Mouse (Mus musculus) forebrain, embryonic 14.5 days (tissue): ENCODE data around the gene Brip1. TPM values are rescaled to one million over a fixed set of nuclear protein-coding genes. Genes with fewer than 3 reads are reported as not detected.

Experiments
- ATAC-seq: fragments of 200-750 bp; cut with Nextera tagmentation; 2 replicates; pipeline ENCODE4 v1.8.0; 2017; ENCODE audit warnings: mild to moderate bottlenecking, moderate library complexity
- DNase-seq: peaks from one replicate; pipeline ENCODE4 v3.0.0-alpha.2; 2015; ENCODE audit warnings: low spot score
- H3K27ac ChIP-seq: fragments of 300-500 bp; sonication (generic); 2 replicates; pipeline ENCODE4 v1.5.1; 2014; ENCODE audit warnings: low read depth, mild to moderate bottlenecking, control low read depth, low read length, moderate library complexity
- H3K27me3 ChIP-seq: fragments of 300-500 bp; sonication (generic); replicated peaks from 2 replicates; pipeline ENCODE4 v1.6.1; 2014; ENCODE audit warnings: low read length, control low read depth, mixed read lengths; ENCODE audit not compliant: control insufficient read depth, insufficient read depth
- H3K36me3 ChIP-seq: fragments of 300-500 bp; sonication (generic); 2 replicates; pipeline ENCODE4 v1.6.1; 2014; ENCODE audit warnings: low read length, control low read depth; ENCODE audit not compliant: control insufficient read depth, insufficient read depth
- H3K4me1 ChIP-seq: fragments of 300-500 bp; sonication (generic); 2 replicates; pipeline ENCODE4 v1.6.1; 2014; ENCODE audit warnings: antibody characterized with exemption, low read length, control low read depth; ENCODE audit not compliant: control insufficient read depth, insufficient read depth
- H3K4me2 ChIP-seq: fragments of 300-500 bp; sonication (generic); 2 replicates; pipeline ENCODE4 v1.6.1; 2014; ENCODE audit warnings: mild to moderate bottlenecking, control low read depth, low read length
- H3K4me3 ChIP-seq: fragments of 300-500 bp; sonication (generic); 2 replicates; pipeline ENCODE4 v1.5.1; 2014; ENCODE audit warnings: low read depth, low read length, control low read depth
- H3K9ac ChIP-seq: fragments of 300-500 bp; sonication (generic); 2 replicates; pipeline ENCODE4 v1.6.1; 2014; ENCODE audit warnings: mild to moderate bottlenecking, low read length, control low read depth, moderate library complexity
- H3K9me3 ChIP-seq: fragments of 300-500 bp; sonication (generic); replicated peaks from 2 replicates; pipeline ENCODE4 v1.6.1; 2016; ENCODE audit warnings: low read length, control low read depth, mixed read lengths; ENCODE audit not compliant: control insufficient read depth
- WGBS: fragments of 180-500 bp; shearing (Covaris S2); extraction: QIAGEN DNeasy Blood & Tissue Kit; methylation state at CpG from one replicate; pipeline ENCODE4 v1.1.7; 2014; 5-methylcytosine and 5-hydroxymethylcytosine counted together
- polyA plus RNA-seq: library from polyadenylated mRNA; unstranded; fragments of >200 nt; fragmentation: Nextera tagmentation; extraction: Ambion mirVana; gene quantifications from 2 replicates; pipeline ENCODE4 v1.2.1, GENCODE M21; 2014

The Brip1 gene
- polyA plus RNA-seq, 1 experiment from 2014 or later: 3.7 TPM

GRCm38 (mm10) chr11:86026556-86027194, 174.3 kb downstream of the Brip1 start:
- Histone ChIP-seq H3K4me2 (no peak overlapping the region), H3K9me3 (no peaks in the 10 kb centered on the region), H3K36me3 (no peaks in the 10 kb centered on the region), H3K4me3 (no peak overlapping the region), H3K27me3 (no peaks in the 10 kb centered on the region), H3K27ac (no peak overlapping the region), H3K9ac (no peak overlapping the region), H3K4me1 (0 out of 2 replicates have a peak, but pooled peaks cover 2% of the 10 kb centered on the region)
- ATAC-seq (no peak), DNase-seq (peak; percentile 51)
- 12% methylated on average over 7 of the region's 7 CpGs for WGBS

DNA sequence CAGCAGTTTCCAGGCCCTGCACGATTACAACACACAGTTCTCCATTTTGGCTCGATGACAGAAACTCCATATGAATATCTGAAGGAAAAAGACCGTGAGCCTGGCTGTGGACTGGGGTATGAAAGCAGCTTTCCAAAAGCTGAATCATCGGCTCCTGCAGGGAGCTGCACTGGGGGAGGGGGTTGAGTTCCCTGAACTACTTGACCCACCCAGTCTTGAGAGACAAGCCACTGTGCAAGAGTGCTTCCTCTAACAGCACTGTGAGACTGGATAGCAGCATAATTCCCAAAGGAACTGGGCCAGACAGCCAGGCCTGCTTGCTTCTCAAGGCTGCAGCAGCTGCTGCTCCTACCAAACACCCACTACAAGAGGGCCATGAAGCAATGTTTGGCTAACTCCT, 178.6 kb downstream of the Brip1 start:
- no peak overlapping the region for H3K4me2 ChIP-seq
- H3K36me3 ChIP-seq: no peaks in the 10 kb centered on the region
- DNase-seq: peak; percentile 64
- H3K9ac ChIP-seq: no peak overlapping the region
- 49% methylated on average over 4 of the region's 4 CpGs for WGBS
- H3K9me3 ChIP-seq: no peaks in the 10 kb centered on the region
- H3K4me1 ChIP-seq: peaks cover 2% of the 10 kb centered on the region; the same call in 1 of the 2 replicates
- no peak overlapping the region for H3K27ac ChIP-seq
- H3K4me3 ChIP-seq: no peak overlapping the region
- peak; percentile 12; the same call in 1 of the 2 replicates for ATAC-seq
- no peaks in the 10 kb centered on the region for H3K27me3 ChIP-seq

GRCm38 (mm10) chr11:86020033-86020432, 181.0 kb downstream of the Brip1 start:
- H3K27ac ChIP-seq: no peak overlapping the region
- no peak for DNase-seq
- WGBS: 33% methylated on average over 1 of the region's 1 CpGs

GRCm38 (mm10) chr11:86016242-86016641, 184.8 kb downstream of the Brip1 start:
- Histone ChIP-seq H3K27ac (no peak overlapping the region), H3K4me2 (no peak overlapping the region), H3K9me3 (no peaks in the 10 kb centered on the region), H3K27me3 (no peaks in the 10 kb centered on the region), H3K9ac (no peak overlapping the region), H3K4me3 (no peak overlapping the region), H3K36me3 (no peaks in the 10 kb centered on the region), H3K4me1 (peaks cover 2% of the 10 kb centered on the region; the same call in 1 of the 2 replicates)
- no peak for ATAC-seq
- DNase-seq: no peak
- WGBS: 85% methylated on average over 11 of the region's 11 CpGs

More at GRCm38 (mm10) chr11:86020033-86020432, 181.0 kb downstream of the Brip1 start:
- H3K9ac ChIP-seq: no peak overlapping the region
- H3K4me1 ChIP-seq: peaks cover 2% of the 10 kb centered on the region; the same call in 1 of the 2 replicates
- H3K27me3 ChIP-seq: no peaks in the 10 kb centered on the region
- no peaks in the 10 kb centered on the region for H3K36me3 ChIP-seq
- H3K4me3 ChIP-seq: no peak overlapping the region
- no peak overlapping the region for H3K4me2 ChIP-seq
- H3K9me3 ChIP-seq: no peaks in the 10 kb centered on the region
- no peak for ATAC-seq

DNA sequence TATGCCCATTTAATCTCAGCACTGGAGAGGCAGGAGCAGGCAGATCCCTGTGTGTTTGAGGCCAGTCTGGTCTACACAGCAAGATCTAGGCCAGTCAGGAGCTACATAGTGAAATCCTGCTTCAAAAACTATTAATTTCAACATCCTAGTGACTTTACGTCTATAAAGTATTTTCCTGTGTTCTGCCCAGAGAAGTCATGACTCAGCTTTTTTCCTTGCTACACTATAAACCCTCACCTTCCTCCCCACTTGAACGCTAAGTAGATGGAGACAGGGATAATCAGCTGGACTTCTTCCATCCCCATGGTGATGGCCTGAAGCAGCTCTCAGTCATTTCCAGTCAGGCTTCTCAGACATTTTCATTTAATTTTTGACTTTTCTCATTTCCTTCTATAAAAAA, 187.9 kb downstream of the Brip1 start:
- Histone ChIP-seq H3K4me2 (no peak overlapping the region), H3K9ac (no peak overlapping the region), H3K27me3 (no peaks in the 10 kb centered on the region), H3K9me3 (no peaks in the 10 kb centered on the region), H3K27ac (no peak overlapping the region), H3K4me1 (peaks cover 2% of the 10 kb centered on the region; the same call in 1 of the 2 replicates), H3K36me3 (no peaks in the 10 kb centered on the region), H3K4me3 (no peak overlapping the region)
- DNase-seq (no peak), ATAC-seq (no peak)
- WGBS: 86% methylated on average over 2 of the region's 2 CpGs

DNA sequence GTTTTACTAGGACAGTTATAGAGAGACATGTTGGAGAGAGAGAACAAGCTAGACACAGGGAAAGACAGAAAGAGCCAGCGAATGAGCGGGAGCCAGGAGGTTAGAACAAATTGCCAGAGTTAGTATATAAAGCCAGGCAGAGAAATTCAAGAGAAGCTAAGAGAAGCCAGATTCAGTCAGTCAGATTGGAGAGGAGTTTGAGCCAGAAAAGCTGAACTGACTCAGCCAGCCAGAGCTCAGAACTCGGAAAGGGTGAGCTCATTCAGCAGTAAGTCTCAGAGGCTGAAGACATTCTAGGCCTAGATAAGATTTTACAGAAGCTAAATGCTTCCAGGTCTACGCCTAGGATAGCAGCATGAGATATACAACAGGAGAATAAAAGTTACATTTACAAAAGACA, 190.5 kb downstream of the Brip1 start:
- Histone ChIP-seq H3K4me1 (no peaks in the 10 kb centered on the region), H3K9me3 (no peaks in the 10 kb centered on the region), H3K4me3 (no peak overlapping the region), H3K27ac (no peak overlapping the region), H3K9ac (no peak overlapping the region), H3K4me2 (no peak overlapping the region), H3K36me3 (no peaks in the 10 kb centered on the region), H3K27me3 (0 out of 2 replicates have a peak, but pooled peaks cover 2% of the 10 kb centered on the region)
- DNase-seq (no peak), ATAC-seq (no peak)
- 92% methylated on average over 4 of the region's 4 CpGs for WGBS

DNA sequence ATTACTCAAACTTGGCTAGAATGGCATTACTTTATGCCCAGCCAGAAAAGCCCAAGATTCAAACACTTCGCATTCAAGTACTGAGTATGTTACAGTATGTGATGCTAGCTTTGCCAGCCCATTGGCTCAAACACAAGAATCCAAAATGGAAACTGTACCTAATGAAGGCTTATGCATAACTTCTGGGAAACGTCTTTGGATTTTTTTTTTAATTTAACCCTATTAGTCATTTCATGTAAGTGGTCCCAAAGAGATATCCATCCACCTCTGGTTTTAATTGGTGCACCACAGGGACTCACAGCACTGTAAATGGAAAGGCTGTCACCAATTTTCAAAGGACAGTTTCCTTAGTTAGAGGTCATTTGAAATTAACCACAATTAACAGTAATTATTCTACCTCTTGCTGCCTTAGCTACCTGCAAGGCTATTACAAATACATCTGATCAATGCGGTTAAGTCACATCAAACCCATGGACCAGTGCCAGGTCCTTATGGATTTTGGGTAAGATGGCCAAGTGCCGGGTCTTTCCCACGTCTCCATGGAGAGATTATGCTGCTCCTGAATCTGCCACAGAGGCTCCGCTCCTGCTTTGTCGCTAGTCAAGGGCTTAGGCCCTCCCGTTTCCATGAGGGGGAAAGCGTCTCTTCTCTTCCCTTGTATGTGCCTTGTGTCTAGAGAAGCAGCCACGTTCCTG, 192.6 kb downstream of the Brip1 start:
- H3K4me2 ChIP-seq: no peak overlapping the region
- WGBS: 34% methylated on average over 10 of the region's 10 CpGs
- no peaks in the 10 kb centered on the region for H3K4me1 ChIP-seq
- H3K27me3 ChIP-seq: 0 out of 2 replicates have a peak, but pooled peaks cover 2% of the 10 kb centered on the region
- H3K36me3 ChIP-seq: no peaks in the 10 kb centered on the region
- DNase-seq (peak; percentile 64), ATAC-seq (no peak)
- H3K27ac ChIP-seq: no peak overlapping the region
- H3K9ac ChIP-seq: no peak overlapping the region
- no peaks in the 10 kb centered on the region for H3K9me3 ChIP-seq
- no peak overlapping the region for H3K4me3 ChIP-seq
